Mouse (Mus musculus): ENCODE data around the gene Armc9. TPM values are rescaled to one million over a fixed set of nuclear protein-coding genes. Genes with fewer than 3 reads are reported as not detected.

Gene Armc9
- total RNA-seq, 2 experiments from 2014 or later, result 2.9 to 3.3 TPM

GRCm38 (mm10) chr1:86214158-86214557, 59.6 kb downstream of the Armc9 start:
- DNase-seq, result peak; percentile 77 to 86
- intact Hi-C loops (cut with DNase I), result loop anchor here (1.0 kb wide), 1 partner anchor 125 kb away; no protein-coding TSS in a partner anchor

- intact Hi-C loops (cut with DNase I), result no loop called here
- no peak for DNase-seq
These were observed 60.7 kb downstream of the Armc9 start for GRCm38 (mm10) chr1:86215297-86215696.

- intact Hi-C loops (cut with DNase I), result no loop called here
- DNase-seq, result no peak
These were observed 61.8 kb downstream of the Armc9 start for GRCm38 (mm10) chr1:86216412-86216811.

GRCm38 (mm10) chr1:86217976-86218375, 63.4 kb downstream of the Armc9 start:
- intact Hi-C loops (cut with DNase I), result no loop called here
- DNase-seq, result no peak

- intact Hi-C loops (cut with DNase I), result no loop called here
These were observed 70.6 kb downstream of the Armc9 start for GRCm38 (mm10) chr1:86225195-86225594.

GRCm38 (mm10) chr1:86228653-86229052, 74.1 kb downstream of the Armc9 start:
- DNase-seq, result no peak
- intact Hi-C loops (cut with DNase I), result no loop called here

More at GRCm38 (mm10) chr1:86225195-86225594, 70.6 kb downstream of the Armc9 start:
- DNase-seq, result no peak

GRCm38 (mm10) chr1:86229184-86229829, 74.7 kb downstream of the Armc9 start:
- DNase-seq, result no peak

GRCm38 (mm10) chr1:86232631-86233030, 78.1 kb downstream of the Armc9 start:
- DNase-seq, result no peak
- intact Hi-C loops (cut with DNase I), result no loop called here

More at GRCm38 (mm10) chr1:86229184-86229829, 74.7 kb downstream of the Armc9 start:
- intact Hi-C loops (cut with DNase I), result no loop called here

- intact Hi-C loops (cut with DNase I), result no loop called here
- no peak for DNase-seq
These were observed 79.2 kb downstream of the Armc9 start for GRCm38 (mm10) chr1:86233808-86234207.

- intact Hi-C loops (cut with DNase I), result no loop called here
- no peak for DNase-seq
These were observed 80.5 kb downstream of the Armc9 start for GRCm38 (mm10) chr1:86235118-86235517.

GRCm38 (mm10) chr1:86236442-86236841, 81.9 kb downstream of the Armc9 start:
- intact Hi-C loops (cut with DNase I), result no loop called here
- no peak for DNase-seq

- no peak for DNase-seq
- intact Hi-C loops (cut with DNase I), result no loop called here
These were observed 84.4 kb downstream of the Armc9 start for GRCm38 (mm10) chr1:86239010-86239409.

GRCm38 (mm10) chr1:86239871-86240270, 85.3 kb downstream of the Armc9 start:
- DNase-seq, result no peak
- intact Hi-C loops (cut with DNase I), result no loop called here

GRCm38 (mm10) chr1:86240959-86241358, 86.4 kb downstream of the Armc9 start:
- intact Hi-C loops (cut with DNase I), result no loop called here
- DNase-seq, result no peak

GRCm38 (mm10) chr1:86243490-86243889, 88.9 kb downstream of the Armc9 start:
- intact Hi-C loops (cut with DNase I), result no loop called here
- DNase-seq, result no peak

GRCm38 (mm10) chr1:86245301-86246085, 90.9 kb downstream of the Armc9 start:
- intact Hi-C loops (cut with DNase I), result no loop called here
- DNase-seq, result no peak

GRCm38 (mm10) chr1:86253410-86253809, 98.8 kb downstream of the Armc9 start:
- intact Hi-C loops (cut with DNase I), result no loop called here
- no peak for DNase-seq

GRCm38 (mm10) chr1:86256311-86256710, 101.7 kb downstream of the Armc9 start:
- intact Hi-C loops (cut with DNase I), result no loop called here
- DNase-seq, result no peak

- DNase-seq, result no peak
- intact Hi-C loops (cut with DNase I), result no loop called here
These were observed 102.6 kb downstream of the Armc9 start for GRCm38 (mm10) chr1:86257228-86257627.

- intact Hi-C loops (cut with DNase I), result no loop called here
- no peak for DNase-seq
These were observed 103.7 kb downstream of the Armc9 start for GRCm38 (mm10) chr1:86258171-86258824.

Measured in heart, postnatal 14 days (tissue).